Mouse (Mus musculus) ES-Bruce4 (cell line): Measurements from ENCODE around the gene D2hgdh.

Experiments
- CTCF ChIP-seq: IDR thresholded peaks from one replicate; pipeline ENCODE4 v1.8.1; 2011; ENCODE audit warnings: low read depth, low read length
- EP300 ChIP-seq: IDR thresholded peaks from 2 replicates; pipeline ENCODE4 v1.6.1; 2011; ENCODE audit warnings: low read depth, low read length; ENCODE audit not compliant: insufficient read depth
- POLR2A ChIP-seq: IDR thresholded peaks from one replicate; pipeline ENCODE4 v1.8.1; 2011; ENCODE audit warnings: low read length; ENCODE audit not compliant: insufficient read depth

GRCm38 (mm10) chr1:93857370-93857769, 32.7 kb downstream of the D2hgdh start:
- TF ChIP-seq POLR2A, result no peak
- TF ChIP-seq CTCF, result no peak
- TF ChIP-seq EP300, result no peak
